Mouse (Mus musculus): ENCODE measurements around the gene Arfgap3. TPM values are rescaled to one million over a fixed set of nuclear protein-coding genes. Genes with fewer than 3 reads are reported as not detected.
"Not testable (repeated sequence)": the region's sequence is repeated elsewhere in the genome, so short reads cannot be mapped to it uniquely, and the experiment has no call there.

Gene Arfgap3
- polyA plus RNA-seq, 3 experiments from 2014 or later = 11.7 to 14.1 (median 13.4) TPM

GRCm38 (mm10) chr15:83344956-83345355 lies 5.1 kb downstream of the Arfgap3 start:
- no peak for ATAC-seq

DNA sequence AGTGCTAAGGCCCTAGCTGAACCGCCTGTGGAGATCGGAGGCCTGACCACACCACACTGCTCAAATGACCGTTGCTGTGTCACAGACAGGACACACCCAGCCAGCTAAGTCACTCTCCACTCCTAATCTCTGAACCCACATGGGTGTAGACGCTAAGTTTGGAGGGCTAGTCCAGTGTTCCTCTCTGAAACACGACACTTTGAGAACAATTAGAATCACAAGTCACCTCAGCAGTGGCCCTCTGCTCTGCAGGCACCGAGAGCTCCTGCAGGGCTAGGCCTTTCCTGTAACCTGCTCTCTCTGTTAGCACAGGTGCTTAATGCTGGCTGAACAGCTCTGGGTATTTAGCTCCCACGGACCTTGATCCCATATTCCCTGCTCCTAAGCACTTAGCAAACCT lies 5.9 kb downstream of the Arfgap3 start:
- ATAC-seq = no peak

GRCm38 (mm10) chr15:83338908-83339307 lies 11.1 kb downstream of the Arfgap3 start:
- no peak for ATAC-seq

GRCm38 (mm10) chr15:83337903-83338870 lies 11.9 kb downstream of the Arfgap3 start:
- ATAC-seq = no peak

GRCm38 (mm10) chr15:83332373-83332772 lies 17.7 kb downstream of the Arfgap3 start:
- ATAC-seq = no peak

- ATAC-seq = no peak
Measured at GRCm38 (mm10) chr15:83328952-83329351, 21.1 kb downstream of the Arfgap3 start.

- ATAC-seq = no peak
Measured at GRCm38 (mm10) chr15:83323071-83323470, 27.0 kb downstream of the Arfgap3 start.

DNA sequence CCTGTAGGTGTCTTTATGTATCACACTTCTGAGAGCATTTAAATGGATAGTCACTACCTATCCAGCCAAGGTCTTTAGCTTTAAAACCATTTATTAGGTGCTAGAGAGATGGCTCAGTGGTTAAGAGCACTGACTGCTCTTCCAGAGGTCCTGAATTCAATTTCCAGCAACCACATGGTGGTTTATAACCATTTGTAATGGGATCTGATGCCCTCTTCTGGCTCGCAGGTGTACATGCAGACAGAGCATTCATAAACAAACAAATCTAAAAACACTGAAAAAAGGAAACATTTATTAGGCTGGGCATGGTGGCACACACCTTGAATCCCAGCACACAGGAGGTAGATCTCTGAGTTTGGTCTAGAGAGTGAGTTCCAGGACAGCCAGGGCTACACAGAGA lies 35.1 kb downstream of the Arfgap3 start:
- ATAC-seq = no peak

GRCm38 (mm10) chr15:83309878-83310277 lies 40.2 kb downstream of the Arfgap3 start:
- ATAC-seq = no peak

- not testable (repeated sequence) for ATAC-seq
Measured at GRCm38 (mm10) chr15:83308708-83309107, 41.3 kb downstream of the Arfgap3 start.

GRCm38 (mm10) chr15:83306181-83306580 lies 43.9 kb downstream of the Arfgap3 start:
- ATAC-seq = no peak

DNA sequence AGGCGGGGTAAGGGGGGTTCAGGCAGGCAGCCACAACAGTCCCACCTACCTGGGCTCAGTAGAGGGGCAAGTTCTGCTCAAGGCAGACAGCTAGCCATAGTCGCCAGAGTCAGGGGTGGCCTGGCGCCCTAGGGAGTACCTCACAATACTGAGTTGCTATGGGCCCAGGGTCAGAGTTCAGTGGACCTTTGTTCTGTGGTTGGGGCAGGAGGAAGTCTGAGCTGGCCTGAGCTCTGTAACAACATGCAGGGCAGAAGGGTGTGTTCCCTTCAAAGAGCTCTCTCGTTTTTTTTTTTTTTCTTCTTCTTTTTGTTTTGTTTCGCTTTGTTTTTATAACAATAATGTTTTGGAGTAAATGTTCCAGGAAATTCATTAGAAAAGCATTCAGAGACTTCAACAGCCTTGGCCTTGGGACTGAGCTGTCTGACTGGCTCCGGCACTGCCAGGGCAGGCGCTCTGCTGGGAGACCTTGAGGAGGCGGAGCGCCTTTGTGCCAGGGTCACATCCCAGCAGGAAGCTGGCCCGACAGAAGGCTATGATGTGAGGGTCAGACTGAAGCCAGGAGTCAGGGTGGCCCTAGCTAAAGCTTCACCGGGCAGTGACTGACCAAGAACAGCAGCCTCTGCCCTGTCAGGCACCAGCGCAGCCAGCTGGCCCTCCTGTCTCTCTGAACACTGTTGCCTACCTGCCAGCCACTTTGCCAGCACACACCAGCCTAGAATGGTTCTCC lies 44.7 kb downstream of the Arfgap3 start:
- no peak for ATAC-seq

DNA sequence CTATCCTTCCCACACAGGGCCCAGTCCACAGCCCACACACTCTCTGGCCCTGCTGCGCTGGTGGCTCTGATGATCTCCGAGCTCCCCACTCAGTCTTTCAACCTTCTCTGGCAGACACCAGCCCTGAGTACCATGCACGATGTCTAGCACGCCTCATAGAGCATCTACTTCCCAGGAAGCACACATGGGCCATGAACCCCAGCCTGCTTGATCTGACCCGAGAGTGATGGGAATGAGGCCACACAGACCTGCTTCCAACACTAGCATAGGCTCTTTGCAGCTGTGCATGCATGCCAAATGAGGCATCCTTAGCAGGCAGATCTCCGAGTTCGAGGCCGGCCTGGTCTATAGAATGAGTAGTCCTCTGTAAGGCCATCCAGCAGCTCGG lies 45.2 kb downstream of the Arfgap3 start:
- no peak for ATAC-seq

- no peak for ATAC-seq
Measured at GRCm38 (mm10) chr15:83303656-83304484, 46.2 kb downstream of the Arfgap3 start.

DNA sequence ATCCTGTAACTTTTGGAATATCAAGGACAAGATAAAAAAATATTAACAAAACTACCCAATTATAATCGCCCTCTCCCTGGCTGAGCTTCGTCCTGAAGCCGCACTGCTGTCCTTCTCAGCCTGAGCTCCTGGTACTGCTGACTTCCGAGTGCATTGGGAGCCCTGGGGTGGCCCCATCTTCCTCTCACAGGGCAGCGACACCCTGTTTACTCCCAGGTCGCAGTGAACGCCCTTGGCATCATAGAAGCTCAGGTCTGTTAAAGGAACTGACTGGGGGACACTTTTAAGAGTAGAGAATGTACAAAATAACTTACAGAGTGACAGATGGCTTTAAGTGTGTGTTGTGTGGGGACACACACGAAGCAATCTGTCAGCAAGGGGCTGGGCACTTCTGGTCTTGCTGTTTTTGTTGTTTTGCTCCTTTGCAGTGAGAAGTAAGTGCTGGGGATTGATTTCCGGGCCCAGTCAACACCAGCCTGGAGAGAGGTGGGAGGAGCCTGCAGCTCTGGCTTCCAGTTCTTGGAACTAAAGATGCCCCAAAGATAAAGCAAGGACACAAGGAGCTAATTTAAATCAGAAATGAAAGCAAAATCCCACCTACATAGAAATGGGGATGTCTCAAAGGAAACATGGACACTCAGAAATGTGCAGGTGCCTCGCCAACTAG lies 50.0 kb downstream of the Arfgap3 start:
- no peak for ATAC-seq

DNA sequence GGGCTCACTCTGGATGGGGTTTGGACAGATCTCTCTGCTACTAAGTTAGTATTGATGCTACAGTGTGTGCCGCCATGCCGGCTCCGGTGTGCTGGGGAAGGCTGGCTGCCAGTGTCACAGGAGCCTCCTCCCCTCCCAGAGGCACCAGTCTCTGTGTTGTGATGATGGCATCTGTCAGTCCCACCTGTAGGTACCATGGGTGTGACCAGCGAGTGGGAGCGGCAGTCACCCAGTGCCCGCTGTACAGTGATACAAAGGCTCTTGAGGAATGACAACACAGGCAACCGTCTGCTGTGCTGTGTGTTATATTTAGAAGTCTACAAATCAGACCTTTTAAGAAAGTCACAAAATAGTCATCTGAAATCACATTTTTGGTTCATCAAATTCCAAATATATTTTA lies 50.6 kb downstream of the Arfgap3 start:
- ATAC-seq = no peak

GRCm38 (mm10) chr15:83298810-83299209 lies 51.2 kb downstream of the Arfgap3 start:
- ATAC-seq = no peak

DNA sequence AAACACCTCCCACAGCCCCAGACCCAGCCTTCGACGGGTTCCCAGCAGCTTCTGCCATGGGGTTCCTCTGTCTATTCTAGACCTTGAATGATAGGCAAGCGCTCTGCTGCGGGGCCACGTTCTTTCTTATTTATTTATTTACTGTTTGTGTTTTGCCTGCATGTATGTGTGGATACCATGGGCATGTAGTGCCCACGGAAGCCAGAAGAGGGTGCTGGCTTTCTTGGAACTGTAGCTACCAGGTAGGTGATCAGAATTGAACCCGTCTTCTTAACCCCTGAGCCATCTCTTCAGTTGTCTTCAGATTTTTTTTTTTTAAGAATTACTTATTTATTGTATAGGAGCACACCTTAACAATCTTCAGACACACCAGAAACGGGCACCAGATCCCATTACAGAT lies 51.7 kb downstream of the Arfgap3 start:
- no peak for ATAC-seq

DNA sequence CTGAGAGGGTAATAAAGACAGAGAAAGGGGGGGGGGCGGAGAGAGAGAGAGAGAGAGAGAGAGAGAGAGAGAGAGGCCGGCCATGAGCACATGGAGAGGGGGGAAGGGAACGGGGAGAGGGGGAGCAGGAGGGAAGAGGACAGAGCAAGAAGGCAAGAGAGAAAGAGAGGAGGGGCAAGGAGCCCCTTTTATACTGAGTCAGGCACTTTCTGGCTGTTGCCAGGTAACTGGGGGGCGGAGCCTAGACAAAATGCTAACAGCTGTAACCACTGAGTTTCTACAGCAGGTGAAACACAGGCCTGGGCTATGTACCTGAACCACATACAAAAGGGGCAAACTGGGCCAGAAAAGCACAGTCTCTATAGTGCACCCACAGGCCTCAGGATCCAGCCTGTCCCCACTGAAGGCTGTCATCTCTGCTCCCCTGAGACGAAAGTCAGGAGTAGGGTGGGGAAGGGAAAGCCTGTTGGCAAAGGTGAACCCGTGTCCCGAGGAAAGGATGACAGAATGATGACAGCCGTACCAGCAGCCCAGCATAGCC lies 53.2 kb downstream of the Arfgap3 start:
- no peak for ATAC-seq

GRCm38 (mm10) chr15:83296050-83296449 lies 54.0 kb downstream of the Arfgap3 start:
- no peak for ATAC-seq

DNA sequence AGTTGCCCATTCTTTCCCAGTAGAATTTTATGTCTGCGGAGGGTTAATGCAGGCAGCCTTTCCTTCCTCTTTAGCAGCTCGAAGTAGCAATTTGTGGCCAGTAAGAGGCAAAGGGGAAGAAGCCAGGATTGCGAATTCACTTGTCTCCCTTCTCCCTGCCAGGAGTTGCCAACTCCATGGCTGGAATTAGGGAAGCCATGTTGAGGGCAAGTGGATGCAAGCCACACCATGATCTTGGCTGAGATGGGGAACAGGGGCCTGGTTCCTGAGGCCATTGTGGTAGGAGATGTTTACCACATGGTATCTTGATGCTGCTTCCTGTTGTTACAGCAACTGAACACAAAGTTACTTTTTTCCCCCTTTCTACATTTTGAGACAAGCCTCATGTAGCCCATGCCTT lies 55.1 kb downstream of the Arfgap3 start:
- no peak for ATAC-seq
